ENCODE assay signal across 27 mouse cellular contexts in genomic region chr4:139011201-139011702, GRCm38 (mm10). TPM values are rescaled to one million over a fixed set of nuclear protein-coding genes. Genes with fewer than 3 reads are reported as not detected.
"Had no signal": no experiment of that assay in that cellular context is flagged by ENCODE, and none has a peak within 500 bp of the region (broad histone marks: within the 10 kb centered on the region; RNA-seq: fewer than 3 reads in every experiment).

No protein-coding gene starts in this region.

- H3K4me3 ChIP-seq: left cerebral cortex, adult 2 months; liver, embryonic 13.5 days; lung, embryonic 15.5 days; megakaryocyte, embryonic 14.5 days; midbrain, embryonic 10.5 days; neural tube, embryonic 12.5 days; neural tube, embryonic 15.5 days; stomach, embryonic 15.5 days had no signal

- H3K9me3 ChIP-seq: liver, embryonic 13.5 days; lung, embryonic 15.5 days; neural tube, embryonic 15.5 days; stomach, embryonic 15.5 days had no signal

- H3K9ac ChIP-seq: liver, embryonic 13.5 days; lung, embryonic 15.5 days; neural tube, embryonic 12.5 days; neural tube, embryonic 15.5 days; stomach, embryonic 15.5 days had no signal

- H3K4me1 ChIP-seq: liver, embryonic 13.5 days; lung, embryonic 15.5 days; megakaryocyte, embryonic 14.5 days had no signal

- H3K27me3 ChIP-seq: liver, embryonic 13.5 days; lung, embryonic 15.5 days; neural tube, embryonic 12.5 days; neural tube, embryonic 15.5 days; stomach, embryonic 15.5 days had no signal

- ATAC-seq: intestine, postnatal 0 days had no signal

- H3K36me3 ChIP-seq: liver, embryonic 13.5 days; lung, embryonic 15.5 days; midbrain, embryonic 10.5 days; neural tube, embryonic 12.5 days; neural tube, embryonic 15.5 days; stomach, embryonic 15.5 days had no signal

- H3K4me2 ChIP-seq: liver, embryonic 13.5 days; lung, embryonic 15.5 days; neural tube, embryonic 12.5 days; neural tube, embryonic 15.5 days; stomach, embryonic 15.5 days had no signal

- DNase-seq: kidney, adult 2 months; kidney, postnatal 25 days; layer of hippocampus, postnatal 36 days; liver, embryonic 13.5 days; lung, postnatal 10 days; lung, postnatal 36 days; midbrain, embryonic 14.5 days; right cerebral cortex, adult 18-20 months; right cerebral cortex, postnatal 25 days; spleen, adult 18-20 months; thymus, adult 2 months; thymus, postnatal 14 days; thymus, postnatal 4 days had no signal

- H3K27ac ChIP-seq: left cerebral cortex, adult 2 months; liver, embryonic 13.5 days; lung, embryonic 15.5 days; midbrain, embryonic 10.5 days; neural tube, embryonic 12.5 days; neural tube, embryonic 15.5 days; stomach, embryonic 15.5 days had no signal

RNA-seq across cellular contexts. Expression of gene Rnf186, which starts 44.3 kb away (rescaled TPM):
- total RNA-seq: layer of hippocampus, adult 8-10 months; layer of hippocampus, postnatal 10 days; layer of hippocampus, postnatal 36 days; left cerebral cortex, adult 2 months; left cerebral cortex, postnatal 10 days; left cerebral cortex, postnatal 36 days had no signal
- polyA plus RNA-seq: limb, embryonic 11.5 days; limb, embryonic 14.5 days; midbrain, embryonic 10.5 days; midbrain, embryonic 14.5 days; neural tube, embryonic 12.5 days; neural tube, embryonic 15.5 days had no signal
